Mouse (Mus musculus): ENCODE results near the gene Frat2. TPM values are rescaled to one million over a fixed set of nuclear protein-coding genes. Genes with fewer than 3 reads are reported as not detected.

The Frat2 gene
- total and polyA plus RNA-seq, 3 experiments = 55.6 to 110 TPM; not detected in 1

DNA sequence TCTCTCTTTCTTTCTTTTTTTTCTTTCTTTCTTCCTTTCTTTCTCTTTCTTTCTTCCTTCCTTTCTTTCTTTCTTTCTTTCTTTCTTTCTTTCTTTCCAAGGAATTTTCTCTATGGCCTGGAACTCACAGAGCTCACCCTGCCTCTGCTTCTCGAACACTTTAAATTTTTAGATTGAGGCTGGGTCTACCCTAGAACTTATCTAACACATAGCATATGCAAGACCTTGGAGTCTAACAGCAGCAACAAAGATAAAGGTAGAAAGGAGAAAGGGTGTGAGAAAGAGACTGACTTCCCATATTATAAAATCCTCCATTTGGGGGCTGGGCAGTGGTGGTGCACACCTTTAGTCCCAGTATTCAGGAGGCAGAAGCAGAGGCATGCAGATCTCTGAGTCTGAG lies 25.3 kb downstream of the Frat2 start (continued):
- no peak for TF ChIP-seq MAZ (IDR thresholded peaks at IDR 0.05; ENCODE audit: low read depth, low read length)

- Histone ChIP-seq H3K9ac (ENCODE audit: control insufficient read depth, low read depth, low read length, poor library complexity, severe bottlenecking) (no peak overlapping the region), H3K9me3 (replicated peaks; ENCODE audit: insufficient read depth, low read length) (no peaks in the 10 kb centered on the region), H3K4me1 (ENCODE audit: control insufficient read depth in 1 of 2, insufficient read depth in 2 of 2, low read length in 2 of 2) (peaks cover 11 to 34% of the 10 kb centered on the region in 2 experiments), H3K4me3 (ENCODE audit: control insufficient read depth in 1 of 2, insufficient read depth in 1 of 2, low read depth in 2 of 2, low read length in 2 of 2) (no peak overlapping the region), H3K27ac (ENCODE audit: control insufficient read depth, low read depth, low read length) (no peak overlapping the region), H3K36me3 (ENCODE audit: control insufficient read depth in 1 of 2, insufficient read depth in 2 of 2, low read length in 2 of 2) (peaks cover 0 to 31% of the 10 kb centered on the region in 2 experiments; a peak in 2 of 4 replicates), H3K27me3 (ENCODE audit: control insufficient read depth in 1 of 2, insufficient read depth in 2 of 2, low read length in 2 of 2) (no peaks in the 10 kb centered on the region), H3K79me2 (ENCODE audit: control insufficient read depth, insufficient read depth, low read length, poor library complexity) (no peaks in the 10 kb centered on the region)
- DNase-seq (ENCODE audit: low read depth, low spot score) = no peak
- TF ChIP-seq TCF12 (IDR thresholded peaks at IDR 0.05; ENCODE audit: low read depth, low read length) = no peak
- no peak for TF ChIP-seq ZC3H11A (IDR thresholded peaks at IDR 0.05; ENCODE audit: low read depth, low read length)
- no peak for TF ChIP-seq RAD21 (IDR thresholded peaks at IDR 0.05; ENCODE audit: low read depth, low read length)
- no peak for TF ChIP-seq MYC (IDR thresholded peaks at IDR 0.05; ENCODE audit: low read depth, low read length)
- TF ChIP-seq POLR2A (IDR thresholded peaks at IDR 0.05; ENCODE audit: control insufficient read depth in 1 of 2, insufficient read depth in 1 of 2, low read depth in 1 of 2, low read length in 2 of 2, poor library complexity in 1 of 2) = no peak
- TF ChIP-seq BHLHE40 (IDR thresholded peaks at IDR 0.05; ENCODE audit: borderline replicate concordance, low read depth, low read length) = no peak
- no peak for TF ChIP-seq CHD1 (IDR thresholded peaks at IDR 0.05; ENCODE audit: low read depth, low read length)
- TF ChIP-seq MAZ (IDR thresholded peaks at IDR 0.05; ENCODE audit: low read depth, low read length) = no peak
- no peak for TF ChIP-seq SMC3 (IDR thresholded peaks at IDR 0.05; ENCODE audit: low read depth, low read length)
- no peak for TF ChIP-seq USF1 (IDR thresholded peaks at IDR 0.05; ENCODE audit: low read depth, low read length)
Observed at GRCm38 (mm10) chr19:41821436-41821835, 26.5 kb downstream of the Frat2 start.

GRCm38 (mm10) chr19:41818749-41819148 lies 29.2 kb downstream of the Frat2 start:
- no peaks in the 10 kb centered on the region for H3K27me3 ChIP-seq (ENCODE audit: control insufficient read depth in 1 of 2, insufficient read depth in 2 of 2, low read length in 2 of 2)

GRCm38 (mm10) chr19:41817325-41817724 lies 30.6 kb downstream of the Frat2 start:
- no peaks in the 10 kb centered on the region for H3K9me3 ChIP-seq (replicated peaks; ENCODE audit: insufficient read depth, low read length)
- H3K4me3 ChIP-seq (ENCODE audit: control insufficient read depth in 1 of 2, insufficient read depth in 1 of 2, low read depth in 2 of 2, low read length in 2 of 2) = no peak overlapping the region
- H3K79me2 ChIP-seq (ENCODE audit: control insufficient read depth, insufficient read depth, low read length, poor library complexity) = no peaks in the 10 kb centered on the region
- no peak overlapping the region for H3K27ac ChIP-seq (ENCODE audit: control insufficient read depth, low read depth, low read length)
- H3K27me3 ChIP-seq (ENCODE audit: control insufficient read depth in 1 of 2, insufficient read depth in 2 of 2, low read length in 2 of 2) = no peaks in the 10 kb centered on the region
- no peak for DNase-seq (ENCODE audit: low read depth, low spot score)
- peaks cover 0 to 10% of the 10 kb centered on the region in 2 experiments; a peak in 2 of 4 replicates for H3K36me3 ChIP-seq (ENCODE audit: control insufficient read depth in 1 of 2, insufficient read depth in 2 of 2, low read length in 2 of 2)
- TF ChIP-seq MYC (IDR thresholded peaks at IDR 0.05; ENCODE audit: low read depth, low read length) (no peak), HCFC1 (IDR thresholded peaks at IDR 0.05; ENCODE audit: low read depth, low read length) (no peak), MAZ (IDR thresholded peaks at IDR 0.05; ENCODE audit: low read depth, low read length) (no peak), GATA1 (IDR thresholded peaks at IDR 0.05; ENCODE audit: low read depth, low read length) (no peak), TBP (IDR thresholded peaks at IDR 0.05; ENCODE audit: low read depth, low read length) (no peak), USF1 (IDR thresholded peaks at IDR 0.05; ENCODE audit: low read depth, low read length) (no peak), CTCF (IDR thresholded peaks at IDR 0.05 in 2 of 3, conservative IDR thresholded peaks at IDR 0.05 in 1 of 3; ENCODE audit: control insufficient read depth in 1 of 3, insufficient read depth in 1 of 3, low read depth in 2 of 3, low read length in 3 of 3, poor library complexity in 1 of 3, severe bottlenecking in 1 of 3) (no peak), ZC3H11A (IDR thresholded peaks at IDR 0.05; ENCODE audit: low read depth, low read length) (no peak), EP300 (IDR thresholded peaks at IDR 0.05; ENCODE audit: low read depth in 1 of 2, low read length in 2 of 2) (no peak), ZNF384 (IDR thresholded peaks at IDR 0.05; ENCODE audit: low read depth, low read length) (no peak), POLR2A (IDR thresholded peaks at IDR 0.05; ENCODE audit: control insufficient read depth in 1 of 2, insufficient read depth in 1 of 2, low read depth in 1 of 2, low read length in 2 of 2, poor library complexity in 1 of 2) (no peak), ETS1 (IDR thresholded peaks at IDR 0.05; ENCODE audit: low read depth, low read length) (no peak), MYB (IDR thresholded peaks at IDR 0.05; ENCODE audit: low read depth, low read length) (no peak), SIN3A (IDR thresholded peaks at IDR 0.05; ENCODE audit: low read length) (no peak), ELF1 (IDR thresholded peaks at IDR 0.05; ENCODE audit: low read depth, low read length) (no peak)
- H3K4me1 ChIP-seq (ENCODE audit: control insufficient read depth in 1 of 2, insufficient read depth in 2 of 2, low read length in 2 of 2) = peaks cover 7 to 22% of the 10 kb centered on the region in 2 experiments
- no peak overlapping the region for H3K9ac ChIP-seq (ENCODE audit: control insufficient read depth, low read depth, low read length, poor library complexity, severe bottlenecking)

More at GRCm38 (mm10) chr19:41818749-41819148, 29.2 kb downstream of the Frat2 start:
- H3K36me3 ChIP-seq (ENCODE audit: control insufficient read depth in 1 of 2, insufficient read depth in 2 of 2, low read length in 2 of 2) = peaks cover 0 to 14% of the 10 kb centered on the region in 2 experiments; a peak in 2 of 4 replicates
- no peak overlapping the region for H3K27ac ChIP-seq (ENCODE audit: control insufficient read depth, low read depth, low read length)
- no peaks in the 10 kb centered on the region for H3K9me3 ChIP-seq (replicated peaks; ENCODE audit: insufficient read depth, low read length)
- no peak for TF ChIP-seq MXI1 (IDR thresholded peaks at IDR 0.05; ENCODE audit: low read depth, low read length)
- no peak for TF ChIP-seq ZMIZ1 (IDR thresholded peaks at IDR 0.05; ENCODE audit: low read depth, low read length)
- no peak for TF ChIP-seq ZNF384 (IDR thresholded peaks at IDR 0.05; ENCODE audit: low read depth, low read length)
- H3K9ac ChIP-seq (ENCODE audit: control insufficient read depth, low read depth, low read length, poor library complexity, severe bottlenecking) = no peak overlapping the region
- no peak overlapping the region for H3K4me3 ChIP-seq (ENCODE audit: control insufficient read depth in 1 of 2, insufficient read depth in 1 of 2, low read depth in 2 of 2, low read length in 2 of 2)
- no peaks in the 10 kb centered on the region for H3K79me2 ChIP-seq (ENCODE audit: control insufficient read depth, insufficient read depth, low read length, poor library complexity)
- DNase-seq (ENCODE audit: low read depth, low spot score) = no peak
- H3K4me1 ChIP-seq (ENCODE audit: control insufficient read depth in 1 of 2, insufficient read depth in 2 of 2, low read length in 2 of 2) = peaks cover 4 to 19% of the 10 kb centered on the region in 2 experiments

Data from MEL (cell line).